Mouse (Mus musculus): ENCODE measurements around the gene Polg2.
"Not testable (repeated sequence)": the region's sequence is repeated elsewhere in the genome, so short reads cannot be mapped to it uniquely, and the experiment has no call there.

Polg2 gene

DNA sequence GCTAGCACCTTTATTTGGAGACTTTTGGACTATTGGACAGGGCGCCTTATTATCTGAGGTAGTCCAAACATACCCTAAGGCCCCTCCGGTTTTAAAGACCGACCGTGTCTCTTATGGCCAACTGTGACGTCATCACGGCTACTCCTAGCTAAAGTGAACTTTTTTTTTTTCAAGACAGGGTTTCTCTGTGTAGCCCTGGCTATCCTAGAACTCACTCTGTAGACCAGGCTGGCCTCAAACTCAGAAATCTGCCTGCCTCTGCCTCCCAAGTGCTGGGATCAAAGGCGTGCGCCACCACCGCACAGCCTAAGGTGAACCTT lies 54.5 kb downstream of the Polg2 start:
- DNase-seq (ENCODE audit: extremely low spot score), result not testable (repeated sequence)

DNA sequence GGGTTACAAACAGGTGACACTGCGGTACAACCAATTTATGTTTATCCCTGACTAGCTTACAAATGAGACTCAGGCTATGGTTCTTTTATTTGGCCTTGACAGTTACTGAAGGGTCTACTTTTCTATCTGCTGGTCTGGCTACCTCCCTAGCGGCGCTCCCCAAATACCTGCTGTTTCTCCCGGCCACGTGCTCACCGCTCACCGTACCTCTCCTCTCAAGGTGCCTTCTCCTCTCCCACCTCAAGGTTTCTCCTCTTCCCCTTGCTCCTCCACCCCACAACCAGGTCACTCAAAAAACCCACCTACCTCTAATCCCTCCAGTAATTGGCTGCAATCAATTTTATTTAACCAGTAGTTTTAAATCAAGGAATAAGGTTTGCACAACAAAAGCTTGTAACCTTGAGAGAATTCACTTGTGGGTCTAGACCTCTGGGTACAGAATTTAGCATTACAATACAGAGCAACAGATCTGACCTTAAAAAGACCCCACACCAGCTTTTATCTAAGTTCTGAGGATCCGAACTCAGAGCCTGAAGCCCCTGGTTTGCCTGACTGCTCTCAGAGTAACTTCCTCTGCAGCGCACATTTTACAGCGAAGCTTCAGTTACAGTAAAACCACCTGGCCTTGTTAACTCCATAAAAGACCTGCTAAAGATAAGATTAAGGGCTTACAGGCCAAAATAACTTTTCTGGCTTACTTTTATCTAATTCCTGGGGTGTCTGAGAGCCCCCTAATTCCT lies 55.0 kb downstream of the Polg2 start:
- no peak for DNase-seq (ENCODE audit: extremely low spot score)

DNA sequence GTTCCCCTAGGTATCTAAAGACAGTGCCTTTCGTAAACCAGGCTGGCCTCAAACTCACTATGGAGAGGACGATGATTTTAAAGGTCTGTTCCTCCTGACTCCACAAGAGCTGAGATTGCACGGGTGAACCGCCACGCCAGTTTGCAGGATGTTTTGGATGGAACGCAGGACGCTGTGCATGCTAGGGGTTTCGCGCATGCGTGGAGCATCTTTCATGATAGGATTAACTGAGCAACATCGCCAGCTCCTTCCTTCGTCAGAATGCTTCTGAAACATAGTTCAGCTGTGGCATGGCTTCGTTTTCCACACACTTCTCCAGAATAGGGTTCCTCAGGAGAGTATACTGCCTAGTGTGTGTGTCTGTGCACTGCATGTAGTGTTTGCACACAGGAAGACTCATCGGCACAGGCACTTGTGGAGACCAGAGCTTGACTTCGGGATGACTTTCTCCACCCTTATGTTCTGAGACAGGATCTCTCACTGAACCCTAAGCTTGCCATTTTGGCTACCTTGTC lies 55.7 kb downstream of the Polg2 start:
- no peak for DNase-seq (ENCODE audit: extremely low spot score)

DNA sequence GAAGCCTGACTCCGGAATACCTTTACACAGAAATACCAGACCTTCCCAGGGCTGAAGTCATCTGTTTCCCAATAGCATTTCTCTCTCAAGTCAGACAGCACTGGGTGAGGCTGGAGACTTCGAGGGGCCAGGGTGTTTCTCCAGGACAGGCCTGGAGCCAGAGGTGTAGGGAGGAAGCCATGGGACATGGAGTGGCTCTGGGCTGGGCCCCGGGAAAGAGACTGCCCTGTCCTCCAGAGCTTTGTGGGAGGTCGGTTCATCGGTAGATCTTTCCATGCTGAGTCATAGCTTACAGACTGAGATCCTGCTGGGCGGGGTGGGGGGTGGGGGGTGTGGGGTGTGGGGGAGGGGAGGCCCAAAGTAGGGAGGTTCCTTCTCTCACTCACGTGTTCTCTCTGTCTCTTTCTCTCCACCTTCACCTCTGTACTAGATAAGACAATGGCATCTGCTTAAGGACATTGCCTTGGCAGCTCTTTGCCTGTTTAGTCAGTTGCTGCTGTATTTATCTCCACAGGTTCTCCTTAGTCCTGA lies 56.4 kb downstream of the Polg2 start:
- no peak for DNase-seq (ENCODE audit: extremely low spot score)

DNA sequence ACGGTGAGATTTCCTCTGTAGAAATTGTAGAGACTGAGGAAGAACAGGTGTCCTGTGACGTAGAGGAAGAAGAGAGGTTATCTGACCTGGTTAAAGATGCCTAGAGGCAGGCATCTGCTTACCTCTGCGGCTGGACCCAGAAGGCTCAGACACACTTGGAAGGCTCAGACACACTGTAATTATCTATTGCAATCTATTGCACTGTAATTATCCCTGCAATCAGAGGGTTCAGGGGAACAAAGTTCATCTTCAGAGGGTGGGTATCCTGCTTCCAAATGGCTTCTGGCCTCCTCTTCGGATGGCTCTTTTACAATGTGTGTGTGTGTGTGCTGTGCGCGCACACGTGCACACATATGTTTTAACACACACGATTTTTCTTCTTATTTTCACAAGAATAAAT lies 59.0 kb downstream of the Polg2 start:
- DNase-seq (ENCODE audit: extremely low spot score), result no peak

Measured in embryo, embryonic 9.5 days (tissue).